In genomic region chr14:20564692-20565091, GRCm38 (mm10) we compare ENCODE assay signal across 11 mouse cellular contexts. TPM values are rescaled to one million over a fixed set of nuclear protein-coding genes. Genes with fewer than 3 reads are reported as not detected.
DNase-seq lines count a peak whose midpoint lies in the region; ATAC-seq and TF ChIP-seq lines count a peak whose summit lies in the region.
"Had no signal": no experiment of that assay in that cellular context is flagged by ENCODE, and none has a peak within 500 bp of the region (broad histone marks: within the 10 kb centered on the region; RNA-seq: fewer than 3 reads in every experiment).

No protein-coding gene starts in this region.

- ATAC-seq in megakaryocyte, adult 5-6 weeks (ENCODE audit: poor library complexity, severe bottlenecking), result no peak
- ATAC-seq in monocyte, adult 5-6 weeks (replicated peaks; ENCODE audit: insufficient number of reproducible peaks, low FRiP score, low TSS enrichment, poor library complexity, severe bottlenecking), result no peak; the same call in 1 of the 2 replicates
- ATAC-seq: activated CD4-positive, CD25-positive, alpha-beta regulatory T cell, adult 4 months; midbrain, embryonic 16.5 days had no signal

- peak; percentile 23 for TF ChIP-seq CTCF in C2C12 (IDR thresholded peaks at IDR 0.05; ENCODE audit: control insufficient read depth, insufficient read depth, insufficient read length)

- H3K79me3 ChIP-seq in C2C12 (ENCODE audit: low read depth), result no peaks in the 10 kb centered on the region

- no peaks in the 10 kb centered on the region for H3K79me2 ChIP-seq in C2C12 (ENCODE audit: control insufficient read depth, insufficient read depth)

- H3K36me3 ChIP-seq in C2C12 (ENCODE audit: control insufficient read depth, insufficient read depth), result peaks cover 28% of the 10 kb centered on the region

- no peaks in the 10 kb centered on the region for H3K27me3 ChIP-seq in C2C12 (ENCODE audit: control insufficient read depth, insufficient read depth, insufficient read length)

- DNase-seq in adrenal gland, adult 2 months, result peak; percentile 8
- no peak for DNase-seq in adrenal gland, postnatal 4 days (ENCODE audit: low spot score in 2 of 2)
- peak; percentile 22 for DNase-seq in kidney, adult 9 months
- no peak for DNase-seq in kidney, adult 8-10 months
- DNase-seq in kidney, postnatal 14 days, result peak; percentile 16
- DNase-seq: cerebellum, postnatal 36 days had no signal

- no peak overlapping the region for H3K4me3 ChIP-seq in C2C12 (ENCODE audit: insufficient read depth, poor library complexity, severe bottlenecking)

- H3ac ChIP-seq in C2C12 (ENCODE audit: control insufficient read depth, insufficient read length, low read depth), result no peak overlapping the region

TF ChIP-seq in C2C12, 6 proteins besides CTCF, POLR2A, EP300 and RAD21:
- TF ChIP-seq MAX (IDR thresholded peaks at IDR 0.05) (no peak), MYOG (IDR thresholded peaks at IDR 0.05; ENCODE audit: control insufficient read depth, extremely low read depth, insufficient read length) (no peak), USF1 (IDR thresholded peaks at IDR 0.05; ENCODE audit: low read depth) (no peak), MYOD1 (IDR thresholded peaks at IDR 0.05; ENCODE audit: control insufficient read depth, insufficient read length, low read depth) (no peak)

RNA-seq across cellular contexts. Expression of gene Ppp3cb, which starts 18.3 kb away (rescaled TPM):
- total RNA-seq in adrenal gland, adult 2 months (2021), result 10 to 100 TPM; 55.2 to 71.6 TPM
- 2.1 and 2.8 TPM in 2 replicates for polyA plus RNA-seq in adrenal gland, adult 2 months (2012; rRNA removed)
- 10 to 100 TPM; 87.7 to 95.3 TPM for total RNA-seq in adrenal gland, postnatal 4 days (2021)
- 29.9 TPM for polyA plus RNA-seq in C2C12 (2012; fragmentation: generic; extraction: Trizol)
- total RNA-seq in megakaryocyte, adult 5-6 weeks (2015), result 142 and 144 TPM in 2 replicates
- total RNA-seq in megakaryocyte, adult 5-6 weeks (2017), result 64.6 and 86.8 TPM in 2 replicates
- total RNA-seq in monocyte, adult 5-6 weeks (2017), result 41.3 to 101 TPM (median 45.1 TPM) in 3 replicates

Comparison
In these comparisons a context has a peak if more than half of its experiments do, and no peak if none do; other contexts are left out.
1. DNase-seq: peak in adrenal gland, adult 2 months (single experiment), kidney, adult 9 months (single experiment) and kidney, postnatal 14 days (single experiment); none in adrenal gland, postnatal 4 days (0 of 2) and kidney, adult 8-10 months (0 of 2).